Mouse (Mus musculus): ENCODE measurements around the gene Camta1. TPM values are rescaled to one million over a fixed set of nuclear protein-coding genes. Genes with fewer than 3 reads are reported as not detected.

Gene Camta1
- total RNA-seq, 1 experiment from 2014 or later = 7.4 TPM

GRCm38 (mm10) chr4:151804208-151804607 lies 57.5 kb downstream of the Camta1 start:
- no peak for ATAC-seq (ENCODE audit: extremely low read depth, insufficient number of reproducible peaks, low FRiP score, poor library complexity, severe bottlenecking)

DNA sequence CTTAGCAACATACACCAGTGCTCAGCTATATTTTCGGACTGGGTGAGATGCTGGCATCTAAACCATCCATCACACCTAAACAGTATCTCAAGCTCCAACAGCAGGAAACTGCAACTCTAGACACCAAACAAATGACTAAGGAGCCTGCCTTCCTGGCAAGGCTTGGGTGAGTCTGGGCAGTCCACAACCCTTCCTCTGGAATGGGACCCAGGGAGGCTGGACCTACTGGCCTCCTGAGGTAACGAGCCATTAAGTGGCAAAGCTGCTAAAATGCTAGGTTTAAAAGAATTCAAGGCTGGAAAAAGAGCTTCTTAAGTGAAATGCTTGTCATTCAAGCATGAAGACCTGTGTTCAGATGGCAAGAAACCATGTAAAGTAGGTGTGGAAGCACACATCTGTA lies 63.0 kb downstream of the Camta1 start:
- no peak for ATAC-seq (ENCODE audit: extremely low read depth, insufficient number of reproducible peaks, low FRiP score, poor library complexity, severe bottlenecking)

- no peak for ATAC-seq (ENCODE audit: extremely low read depth, insufficient number of reproducible peaks, low FRiP score, poor library complexity, severe bottlenecking)
Observed at GRCm38 (mm10) chr4:151793694-151794093, 68.0 kb downstream of the Camta1 start.

GRCm38 (mm10) chr4:151786946-151787705 lies 74.5 kb downstream of the Camta1 start:
- no peak for ATAC-seq (ENCODE audit: extremely low read depth, insufficient number of reproducible peaks, low FRiP score, poor library complexity, severe bottlenecking)

- no peak for ATAC-seq (ENCODE audit: extremely low read depth, insufficient number of reproducible peaks, low FRiP score, poor library complexity, severe bottlenecking)
Observed at GRCm38 (mm10) chr4:151780511-151780910, 81.2 kb downstream of the Camta1 start.

GRCm38 (mm10) chr4:151779962-151780459 lies 81.7 kb downstream of the Camta1 start:
- ATAC-seq (ENCODE audit: extremely low read depth, insufficient number of reproducible peaks, low FRiP score, poor library complexity, severe bottlenecking) = no peak

GRCm38 (mm10) chr4:151778511-151778910 lies 83.2 kb downstream of the Camta1 start:
- ATAC-seq (ENCODE audit: extremely low read depth, insufficient number of reproducible peaks, low FRiP score, poor library complexity, severe bottlenecking) = no peak

DNA sequence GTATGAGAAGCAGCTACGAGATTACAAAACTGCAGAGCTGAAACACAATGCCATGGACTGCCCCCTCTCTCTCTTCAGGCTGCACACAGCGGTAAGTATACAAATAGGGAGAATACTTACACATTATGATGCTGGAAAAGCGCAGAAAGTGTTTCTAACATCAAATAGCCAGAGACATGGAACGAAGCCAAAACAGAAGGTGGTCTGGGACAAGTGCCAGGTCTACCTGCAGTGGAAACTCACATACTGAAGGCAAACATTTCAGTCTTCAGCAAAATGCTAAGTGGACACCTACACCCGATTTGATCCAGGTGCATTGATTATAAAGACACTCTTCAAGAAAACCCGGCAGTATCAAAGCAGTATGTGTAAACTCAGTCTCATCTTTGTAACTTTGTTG lies 84.2 kb downstream of the Camta1 start:
- ATAC-seq (ENCODE audit: extremely low read depth, insufficient number of reproducible peaks, low FRiP score, poor library complexity, severe bottlenecking) = no peak

- no peak for ATAC-seq (ENCODE audit: extremely low read depth, insufficient number of reproducible peaks, low FRiP score, poor library complexity, severe bottlenecking)
Observed at GRCm38 (mm10) chr4:151775441-151775840, 86.2 kb downstream of the Camta1 start.

DNA sequence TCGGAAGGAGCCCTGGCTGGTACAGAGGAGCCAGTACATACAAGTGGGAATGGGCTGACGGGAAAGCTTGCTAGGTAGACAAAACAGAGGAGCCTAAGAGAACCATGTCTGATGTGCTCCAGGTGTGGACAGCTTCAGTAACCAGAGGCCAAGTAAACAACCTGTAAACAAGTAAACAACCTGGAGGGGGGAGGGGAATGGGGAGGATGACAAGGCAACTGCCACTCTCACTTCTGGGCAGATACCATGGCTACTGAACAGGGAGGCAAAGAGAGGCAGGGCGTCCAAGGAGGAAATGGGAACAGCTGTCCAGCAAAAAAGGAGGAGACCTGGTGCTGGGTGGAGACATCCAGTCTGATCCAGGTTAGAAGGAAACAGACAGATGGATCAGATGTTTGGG lies 88.0 kb downstream of the Camta1 start:
- ATAC-seq (ENCODE audit: extremely low read depth, insufficient number of reproducible peaks, low FRiP score, poor library complexity, severe bottlenecking) = no peak

GRCm38 (mm10) chr4:151773007-151773406 lies 88.7 kb downstream of the Camta1 start:
- no peak for ATAC-seq (ENCODE audit: extremely low read depth, insufficient number of reproducible peaks, low FRiP score, poor library complexity, severe bottlenecking)

- ATAC-seq (ENCODE audit: extremely low read depth, insufficient number of reproducible peaks, low FRiP score, poor library complexity, severe bottlenecking) = no peak
Observed at GRCm38 (mm10) chr4:151770697-151771096, 91.0 kb downstream of the Camta1 start.

GRCm38 (mm10) chr4:151767786-151768185 lies 93.9 kb downstream of the Camta1 start:
- ATAC-seq (ENCODE audit: extremely low read depth, insufficient number of reproducible peaks, low FRiP score, poor library complexity, severe bottlenecking) = no peak

GRCm38 (mm10) chr4:151767361-151767760 lies 94.3 kb downstream of the Camta1 start:
- ATAC-seq (ENCODE audit: extremely low read depth, insufficient number of reproducible peaks, low FRiP score, poor library complexity, severe bottlenecking) = no peak

DNA sequence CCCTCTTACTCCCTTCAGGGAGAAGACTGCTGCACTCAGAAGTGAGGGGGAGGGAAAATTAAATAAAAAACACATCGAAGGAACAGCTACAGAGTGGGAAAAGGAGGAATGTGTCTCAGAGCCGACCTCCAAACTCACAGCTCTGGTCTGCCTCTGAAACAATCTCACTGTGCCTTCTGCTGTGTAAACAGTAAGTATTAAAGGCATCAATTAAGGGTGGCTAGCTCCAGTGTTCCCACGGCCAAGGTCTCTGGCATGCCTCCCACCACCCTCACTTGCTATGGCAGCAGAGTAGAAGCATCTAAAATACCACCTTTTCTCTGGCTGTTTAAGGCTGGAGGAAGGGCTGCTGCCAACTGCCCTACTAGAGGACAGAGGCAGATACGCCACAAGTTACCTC lies 96.3 kb downstream of the Camta1 start:
- ATAC-seq (ENCODE audit: extremely low read depth, insufficient number of reproducible peaks, low FRiP score, poor library complexity, severe bottlenecking) = no peak

GRCm38 (mm10) chr4:151763928-151764327 lies 97.7 kb downstream of the Camta1 start:
- no peak for ATAC-seq (ENCODE audit: extremely low read depth, insufficient number of reproducible peaks, low FRiP score, poor library complexity, severe bottlenecking)

DNA sequence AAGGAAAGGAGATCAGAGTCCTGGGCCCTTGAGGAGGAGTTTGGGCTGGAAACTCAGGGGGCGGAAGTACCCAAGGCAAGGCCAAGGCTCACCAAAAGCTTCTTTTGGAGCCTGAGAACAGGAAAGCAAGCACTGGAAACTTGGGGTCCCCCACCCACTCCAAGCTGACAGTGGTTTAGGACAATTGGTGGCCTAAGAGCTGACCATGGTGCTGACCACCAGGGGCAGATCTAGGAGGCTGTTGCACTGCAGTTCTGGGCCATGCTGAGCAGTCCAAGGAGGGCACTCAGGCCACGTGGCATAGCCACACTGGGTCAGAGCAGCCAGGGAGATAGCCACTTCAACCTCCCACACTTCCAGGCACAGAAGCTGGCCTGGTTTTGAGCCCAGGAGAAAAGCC lies 102.6 kb downstream of the Camta1 start:
- ATAC-seq (ENCODE audit: extremely low read depth, insufficient number of reproducible peaks, low FRiP score, poor library complexity, severe bottlenecking) = no peak

DNA sequence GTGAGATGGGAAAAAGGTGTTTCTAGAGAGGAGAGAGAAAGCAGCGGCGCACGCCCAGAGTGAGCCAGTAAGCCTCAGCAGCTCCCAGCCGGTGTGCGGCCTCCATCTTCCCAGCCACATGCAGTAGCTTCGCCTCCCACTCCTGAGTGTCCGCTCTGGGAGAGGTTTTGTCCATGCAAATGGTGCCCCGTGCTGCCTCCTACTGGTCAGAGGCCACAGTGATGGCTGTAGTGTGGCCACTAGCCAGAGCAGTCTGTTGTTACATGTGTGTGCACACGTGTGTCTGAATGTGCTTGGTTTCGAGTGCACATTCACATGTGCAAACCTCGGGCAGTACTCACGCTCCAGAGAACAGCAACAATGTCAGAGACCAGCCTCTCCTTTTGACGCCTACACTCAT lies 103.3 kb downstream of the Camta1 start:
- no peak for ATAC-seq (ENCODE audit: extremely low read depth, insufficient number of reproducible peaks, low FRiP score, poor library complexity, severe bottlenecking)

DNA sequence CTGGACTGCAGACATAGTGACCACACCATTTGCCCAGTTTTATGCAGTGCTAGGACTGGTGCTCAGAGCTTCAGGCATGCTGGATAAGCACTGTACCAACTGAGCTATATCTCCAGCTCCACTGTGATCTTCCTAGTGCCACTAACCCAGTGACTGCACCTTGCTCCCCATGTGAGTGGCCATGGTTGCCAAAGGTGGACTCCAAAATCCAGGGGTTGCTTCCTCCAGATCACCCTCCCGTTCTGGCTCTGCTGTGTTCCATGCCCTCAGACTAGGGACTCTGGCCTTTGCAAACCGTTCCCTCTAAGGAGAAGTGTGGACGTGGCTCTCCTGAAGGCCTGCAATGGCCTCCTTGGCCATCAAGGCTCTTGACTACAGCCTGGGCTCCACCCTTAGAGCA lies 104.4 kb downstream of the Camta1 start:
- no peak for ATAC-seq (ENCODE audit: extremely low read depth, insufficient number of reproducible peaks, low FRiP score, poor library complexity, severe bottlenecking)

DNA sequence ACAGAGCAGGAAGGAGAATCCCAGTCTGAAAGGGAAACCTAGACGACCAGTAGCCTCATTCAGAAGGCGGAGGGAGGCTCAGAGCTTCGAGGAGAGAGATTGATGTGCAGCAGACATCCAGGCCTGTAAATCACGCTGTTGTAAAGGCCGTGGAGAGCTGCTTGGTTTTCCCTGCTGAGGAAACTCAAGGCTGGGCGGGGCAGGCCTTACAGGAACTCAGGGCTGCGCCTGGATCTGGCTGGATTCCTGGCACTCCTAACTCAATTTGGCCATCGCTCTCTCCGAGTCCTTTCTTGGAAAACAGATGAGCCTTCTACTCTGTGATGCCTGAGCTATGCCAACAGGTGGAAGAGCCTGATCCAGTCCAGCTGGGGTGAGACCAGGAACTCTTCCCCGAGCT lies 105.3 kb downstream of the Camta1 start:
- no peak for ATAC-seq (ENCODE audit: extremely low read depth, insufficient number of reproducible peaks, low FRiP score, poor library complexity, severe bottlenecking)

DNA sequence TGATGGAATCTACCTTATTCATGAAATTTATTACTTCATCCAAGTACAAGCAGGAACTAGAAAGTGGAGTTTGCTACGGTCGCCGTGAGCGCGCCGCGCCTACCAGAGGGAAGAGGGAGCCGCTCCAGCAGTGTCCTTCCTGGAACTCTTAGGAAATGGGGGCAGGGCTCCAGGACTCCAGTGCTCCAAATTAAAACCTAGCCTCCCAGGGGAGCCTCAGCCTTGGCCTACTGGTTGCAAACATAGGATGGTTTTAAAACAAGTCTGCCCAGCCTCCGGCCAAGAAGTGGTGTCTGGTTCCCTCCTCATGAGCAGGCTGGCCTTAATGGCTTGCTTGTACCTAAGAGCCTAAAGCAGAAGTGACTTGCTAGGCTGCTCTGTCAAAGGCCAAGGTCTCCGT lies 108.4 kb downstream of the Camta1 start:
- ATAC-seq (ENCODE audit: extremely low read depth, insufficient number of reproducible peaks, low FRiP score, poor library complexity, severe bottlenecking) = no peak

All from neutrophil, adult 5-6 weeks (primary cell).